8 mouse cellular contexts compared by ENCODE assay signal in genomic region chr13:30973501-30974246, GRCm38 (mm10). TPM values are rescaled to one million over a fixed set of nuclear protein-coding genes. Genes with fewer than 3 reads are reported as not detected.
A peak's percentile ranks its signal among the peaks of the same experiment; 100 is the strongest.
DNase-seq lines count a peak whose midpoint lies in the region; ATAC-seq and TF ChIP-seq lines count a peak whose summit lies in the region.

TSS of gene Exoc2 (minus strand) at chr13:30974093.
TSS of gene Gm5447 (plus strand) at chr13:30974204.

- H3K9ac ChIP-seq in kidney, embryonic 15.5 days: peak within 1 kb of the TSS; percentile 85
- H3K9ac ChIP-seq in liver, adult 2 months (ENCODE audit: low read depth, low read length): peak within 1 kb of the TSS; percentile 95

- H3K36me3 ChIP-seq in heart, embryonic 10.5 days: no peaks in the 10 kb centered on the region
- H3K36me3 ChIP-seq in kidney, embryonic 15.5 days: no peaks in the 10 kb centered on the region
- no peaks in the 10 kb centered on the region for H3K36me3 ChIP-seq in liver, adult 2 months (ENCODE audit: control insufficient read depth, insufficient read depth, low read length)

- under 1% methylated on average over 51 of the region's 54 CpGs for WGBS in heart, embryonic 10.5 days
- WGBS in kidney, embryonic 15.5 days: under 1% methylated on average over 54 of the region's 54 CpGs
- under 1% methylated on average over 54 of the region's 54 CpGs for WGBS in liver, adult 2 months

- no peak for TF ChIP-seq CTCF in liver, adult 2 months (IDR thresholded peaks at IDR 0.05; ENCODE audit: low read depth, low read length)

- peak within 1 kb of the TSS; percentile 82 for H3K4me3 ChIP-seq in heart, embryonic 10.5 days
- peak within 1 kb of the TSS; percentile 95 for H3K4me3 ChIP-seq in kidney, embryonic 15.5 days (replicated peaks)
- peak within 1 kb of the TSS; percentile 93 for H3K4me3 ChIP-seq in liver, adult 2 months (ENCODE audit: insufficient read depth, low read depth, low read length)

- TF ChIP-seq POLR2A in liver, adult 2 months (IDR thresholded peaks at IDR 0.05; ENCODE audit: extremely low read depth, insufficient read depth, low read length): peak; percentile 31; the same call in 1 of the 2 replicates

- H3K4me2 ChIP-seq in kidney, embryonic 15.5 days: peak within 1 kb of the TSS; percentile 67

- H3K9me3 ChIP-seq in heart, embryonic 10.5 days: no peaks in the 10 kb centered on the region
- no peaks in the 10 kb centered on the region for H3K9me3 ChIP-seq in kidney, embryonic 15.5 days (replicated peaks)

- peak; percentile 86 for DNase-seq in CD4-positive helper T cell, adult 2 months (ENCODE audit: low read depth, low spot score)
- peak; percentile 95 for DNase-seq in brain, adult 2 months (ENCODE audit: low read depth, low spot score)
- DNase-seq in heart, embryonic 10.5 days (ENCODE audit: low spot score): peak; percentile 93
- peak; percentile 72 for DNase-seq in liver, adult 2 months (ENCODE audit: extremely low read depth, low read depth, low spot score)
- DNase-seq in spleen, postnatal 36 days (ENCODE audit: low spot score in 2 of 2): peak; percentile 77 to 80

- H3K79me2 ChIP-seq in liver, adult 2 months (ENCODE audit: control insufficient read depth, insufficient read depth, low read length): no peaks in the 10 kb centered on the region; the same call in 1 of the 2 replicates

- peak within 1 kb of the TSS; percentile 94 for H3K27ac ChIP-seq in heart, embryonic 10.5 days
- peak within 1 kb of the TSS; percentile 94 for H3K27ac ChIP-seq in kidney, embryonic 15.5 days
- H3K27ac ChIP-seq in liver, adult 2 months (replicated peaks; ENCODE audit: insufficient read depth, low read depth, low read length): peak within 1 kb of the TSS; percentile 61

- H3K27me3 ChIP-seq in heart, embryonic 10.5 days (ENCODE audit: insufficient read depth, poor library complexity, severe bottlenecking): no peaks in the 10 kb centered on the region
- H3K27me3 ChIP-seq in kidney, embryonic 15.5 days: 0 out of 2 replicates have a peak, but pooled peaks cover 6% of the 10 kb centered on the region
- H3K27me3 ChIP-seq in liver, adult 2 months (ENCODE audit: control insufficient read depth, insufficient read depth, low read length): no peaks in the 10 kb centered on the region

- peaks cover 16% of the 10 kb centered on the region for H3K4me1 ChIP-seq in heart, embryonic 10.5 days
- peaks cover 9% of the 10 kb centered on the region; the same call in 1 of the 2 replicates for H3K4me1 ChIP-seq in kidney, embryonic 15.5 days
- peaks cover 9% of the 10 kb centered on the region for H3K4me1 ChIP-seq in liver, adult 2 months (ENCODE audit: control insufficient read depth, insufficient read depth, low read length)

- ATAC-seq in erythroblast, adult 5-6 weeks (replicated peaks; ENCODE audit: low FRiP score, poor library complexity, severe bottlenecking): peak; percentile 89
- peak; percentile 99 for ATAC-seq in kidney, embryonic 15.5 days (replicated peaks; ENCODE audit: low FRiP score)
- peak; percentile 75 for ATAC-seq in monocyte, adult 5-6 weeks (replicated peaks; ENCODE audit: insufficient number of reproducible peaks, low FRiP score, low TSS enrichment, poor library complexity, severe bottlenecking)

RNA-seq across cellular contexts. Expression of gene Exoc2, which starts in this region (rescaled TPM):
- total RNA-seq in erythroblast, adult 5-6 weeks (2015; ENCODE audit: low replicate concordance): 28.0 and 40.2 TPM in 2 replicates
- total RNA-seq in erythroblast, adult 5-6 weeks (2017; ENCODE audit: low replicate concordance): 29.7 and 51.2 TPM in 2 replicates
- 26.4 and 31.0 TPM in 2 replicates for polyA plus RNA-seq in heart, embryonic 10.5 days (2016; fragmentation: Nextera tagmentation; extraction: Ambion mirVana)
- 28.0 and 29.9 TPM in 2 replicates for polyA plus RNA-seq in kidney, embryonic 15.5 days (2015; fragmentation: Nextera tagmentation; extraction: Ambion mirVana)
- 9.7 and 10.9 TPM in 2 replicates for total RNA-seq in liver, adult 2 months (2014; rRNA removed)
- 2.7 and 3.3 TPM in 2 replicates for polyA plus RNA-seq in liver, adult 2 months (2012; rRNA removed)
- total RNA-seq in monocyte, adult 5-6 weeks (2017): 48.1 to 83.7 TPM (median 55.4 TPM) in 3 replicates

RNA-seq across cellular contexts. Expression of gene Gm5447, which starts in this region (rescaled TPM):
- total RNA-seq in erythroblast, adult 5-6 weeks (2015; ENCODE audit: low replicate concordance): not detected in 2 replicates
- total RNA-seq in erythroblast, adult 5-6 weeks (2017; ENCODE audit: low replicate concordance): not detected in 2 replicates
- 0.11 TPM in 1 of 2 replicates, not detected in the other for polyA plus RNA-seq in heart, embryonic 10.5 days (2016; fragmentation: Nextera tagmentation; extraction: Ambion mirVana)
- 0.24 TPM in 1 of 2 replicates, not detected in the other for polyA plus RNA-seq in kidney, embryonic 15.5 days (2015; fragmentation: Nextera tagmentation; extraction: Ambion mirVana)
- 0.09 TPM in 1 of 2 replicates, not detected in the other for total RNA-seq in liver, adult 2 months (2014; rRNA removed)
- 0.11 TPM in 1 of 2 replicates, not detected in the other for polyA plus RNA-seq in liver, adult 2 months (2012; rRNA removed)
- total RNA-seq in monocyte, adult 5-6 weeks (2017): 1.2 TPM in 1 of 3 replicates, not detected in the others

Comparison
In these comparisons a context has a peak if more than half of its experiments do, and no peak if none do; other contexts are left out.
1. Peak in every context shown above with its lines: DNase-seq, ATAC-seq, H3K4me3 ChIP-seq and H3K27ac ChIP-seq.